Mouse (Mus musculus) midbrain, embryonic 13.5 days (tissue): ENCODE results near the gene Ppp1r3c. TPM values are rescaled to one million over a fixed set of nuclear protein-coding genes. Genes with fewer than 3 reads are reported as not detected.
"Not testable (repeated sequence)": the region's sequence is repeated elsewhere in the genome, so short reads cannot be mapped to it uniquely, and the experiment has no call there.

ENCODE experiments used
- ATAC-seq: fragments of 200-750 bp; cut with Nextera tagmentation; 2 replicates; pipeline ENCODE4 v1.8.0; 2017; ENCODE audit warnings: mild to moderate bottlenecking, moderate TSS enrichment, moderate library complexity
- H3K27ac ChIP-seq: fragments of 300-500 bp; sonication (generic); 2 replicates; pipeline ENCODE4 v1.5.1; 2015; ENCODE audit warnings: inconsistent platforms, mild to moderate bottlenecking, moderate library complexity
- H3K27me3 ChIP-seq: fragments of 300-500 bp; sonication (generic); 2 replicates; pipeline ENCODE4 v1.6.1; 2015; ENCODE audit warnings: mild to moderate bottlenecking, inconsistent platforms
- H3K36me3 ChIP-seq: fragments of 300-500 bp; sonication (generic); 2 replicates; pipeline ENCODE4 v1.6.1; 2015; ENCODE audit warnings: mild to moderate bottlenecking, inconsistent platforms
- H3K4me1 ChIP-seq: fragments of 300-500 bp; sonication (generic); replicated peaks from 2 replicates; pipeline ENCODE4 v1.6.1; 2015; ENCODE audit warnings: inconsistent platforms
- H3K4me2 ChIP-seq: fragments of 300-500 bp; sonication (generic); replicated peaks from 2 replicates; pipeline ENCODE4 v1.6.1; 2015; ENCODE audit warnings: moderate library complexity, mild to moderate bottlenecking, inconsistent platforms
- H3K4me3 ChIP-seq: fragments of 300-500 bp; sonication (generic); replicated peaks from 2 replicates; pipeline ENCODE4 v1.5.1; 2015; ENCODE audit warnings: mild to moderate bottlenecking, inconsistent platforms
- H3K9ac ChIP-seq: fragments of 300-500 bp; sonication (generic); replicated peaks from 2 replicates; pipeline ENCODE4 v1.6.1; 2015; ENCODE audit warnings: mild to moderate bottlenecking, inconsistent platforms
- H3K9me3 ChIP-seq: fragments of 300-500 bp; sonication (generic); 2 replicates; pipeline ENCODE4 v1.6.1; 2016; ENCODE audit warnings: mild to moderate bottlenecking, inconsistent platforms
- WGBS: fragments of 180-500 bp; shearing (Covaris S2); methylation state at CpG from one replicate; pipeline ENCODE4 v1.1.7; 2015; 5-methylcytosine and 5-hydroxymethylcytosine counted together
- polyA plus RNA-seq: library from polyadenylated mRNA; unstranded; fragments of >200 nt; fragmentation: Nextera tagmentation; extraction: Ambion mirVana; gene quantifications from 2 replicates; pipeline ENCODE4 v1.2.1, GENCODE M21; 2015

Gene Ppp1r3c
- polyA plus RNA-seq, 1 experiment from 2014 or later: 7.1 TPM

DNA sequence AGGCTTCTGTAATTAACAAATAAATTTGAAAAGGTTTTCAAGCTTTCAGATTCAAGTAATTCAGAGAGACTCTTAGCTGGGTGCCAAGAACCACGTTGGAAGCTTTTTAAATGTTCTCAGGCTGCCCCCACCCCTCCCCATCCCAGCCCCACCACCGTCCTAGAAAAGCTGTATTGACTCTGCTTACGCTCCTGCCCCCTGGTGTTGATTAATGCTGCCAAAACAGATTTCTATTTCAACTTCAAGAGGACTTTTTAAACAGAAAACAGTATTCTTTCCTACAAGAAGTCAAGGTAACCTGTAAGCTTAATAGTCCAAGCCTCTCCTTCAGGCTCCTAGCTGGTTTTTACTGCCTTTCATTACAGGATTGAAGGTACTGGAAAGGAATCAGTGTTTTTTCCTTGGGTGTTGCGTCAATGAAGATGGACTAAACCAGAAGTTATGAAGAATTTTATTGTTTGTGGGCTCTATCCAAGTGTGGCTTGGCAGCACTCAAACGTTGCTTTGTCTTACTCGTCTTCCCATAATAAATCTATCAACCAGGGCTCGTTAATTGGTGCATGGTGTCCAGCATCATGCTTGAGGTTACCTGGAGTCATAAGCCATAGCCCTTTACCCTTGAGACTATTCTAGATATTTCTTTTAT lies 3.2 kb upstream of the Ppp1r3c start:
- Histone ChIP-seq H3K9me3 (no peaks in the 10 kb centered on the region), H3K27ac (no peak overlapping the region), H3K4me2 (no peak overlapping the region), H3K36me3 (no peaks in the 10 kb centered on the region), H3K9ac (no peak overlapping the region), H3K27me3 (peaks cover 6% of the 10 kb centered on the region; the same call in 1 of the 2 replicates), H3K4me3 (no peak overlapping the region), H3K4me1 (peaks cover 9% of the 10 kb centered on the region)
- no peak for ATAC-seq
- WGBS: 64% methylated on average over 7 of the region's 7 CpGs

DNA sequence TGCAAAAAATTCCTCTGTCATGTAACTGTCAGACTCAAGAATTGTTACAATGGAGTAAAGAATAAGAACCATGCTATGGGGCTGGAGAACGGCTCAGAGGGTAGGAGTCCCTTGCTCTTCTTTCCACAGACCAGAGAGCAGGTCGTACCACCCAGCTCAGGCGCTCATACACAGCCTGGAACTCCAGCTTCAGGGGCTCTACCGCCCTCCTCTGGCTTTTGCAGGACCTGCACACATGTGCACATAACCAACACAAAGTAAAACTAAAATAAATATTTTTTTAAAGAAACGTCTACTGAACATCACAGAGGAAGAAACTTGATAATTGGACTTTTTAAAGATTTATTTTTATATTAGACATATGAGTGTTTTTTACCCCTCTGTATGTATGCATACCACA lies 1.6 kb upstream of the Ppp1r3c start:
- H3K36me3 ChIP-seq: no peaks in the 10 kb centered on the region
- no peak overlapping the region for H3K27ac ChIP-seq
- no peak overlapping the region for H3K4me3 ChIP-seq
- peaks cover 9% of the 10 kb centered on the region for H3K4me1 ChIP-seq
- H3K4me2 ChIP-seq: no peak overlapping the region
- 79% methylated on average over 5 of the region's 5 CpGs for WGBS
- peaks cover 6% of the 10 kb centered on the region; the same call in 1 of the 2 replicates for H3K27me3 ChIP-seq
- H3K9ac ChIP-seq: no peak overlapping the region
- no peak for ATAC-seq
- no peaks in the 10 kb centered on the region for H3K9me3 ChIP-seq

DNA sequence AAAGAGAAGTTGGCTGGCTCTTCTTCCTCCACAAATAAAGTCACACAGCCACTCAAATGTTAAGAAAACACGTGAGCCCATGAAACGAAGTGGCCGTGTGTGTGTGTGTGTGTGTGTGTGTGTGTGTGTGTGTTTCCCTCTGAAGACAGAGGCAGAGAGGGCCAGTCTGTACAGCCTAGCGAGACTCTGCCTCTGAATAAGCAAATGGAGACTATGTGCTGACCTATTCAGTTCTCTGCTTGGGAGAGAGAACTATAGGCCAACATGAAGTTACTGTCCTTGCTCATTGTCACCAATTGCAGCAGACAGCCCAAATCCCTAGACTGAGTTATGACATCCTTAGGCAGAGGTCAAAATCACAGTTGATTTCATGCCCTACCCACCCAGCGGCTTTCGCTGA lies 634 bp upstream of the Ppp1r3c start:
- Histone ChIP-seq H3K4me2 (peak overlapping the region; percentile 77), H3K9me3 (no peaks in the 10 kb centered on the region), H3K27ac (no peak overlapping the region), H3K4me3 (peak overlapping the region; percentile 53), H3K36me3 (0 out of 2 replicates have a peak, but pooled peaks cover 3% of the 10 kb centered on the region), H3K9ac (peak overlapping the region; percentile 69), H3K4me1 (peaks cover 9% of the 10 kb centered on the region), H3K27me3 (peaks cover 6% of the 10 kb centered on the region; the same call in 1 of the 2 replicates)
- peak; percentile 66 for ATAC-seq
- WGBS: 46% methylated on average over 6 of the region's 6 CpGs

DNA sequence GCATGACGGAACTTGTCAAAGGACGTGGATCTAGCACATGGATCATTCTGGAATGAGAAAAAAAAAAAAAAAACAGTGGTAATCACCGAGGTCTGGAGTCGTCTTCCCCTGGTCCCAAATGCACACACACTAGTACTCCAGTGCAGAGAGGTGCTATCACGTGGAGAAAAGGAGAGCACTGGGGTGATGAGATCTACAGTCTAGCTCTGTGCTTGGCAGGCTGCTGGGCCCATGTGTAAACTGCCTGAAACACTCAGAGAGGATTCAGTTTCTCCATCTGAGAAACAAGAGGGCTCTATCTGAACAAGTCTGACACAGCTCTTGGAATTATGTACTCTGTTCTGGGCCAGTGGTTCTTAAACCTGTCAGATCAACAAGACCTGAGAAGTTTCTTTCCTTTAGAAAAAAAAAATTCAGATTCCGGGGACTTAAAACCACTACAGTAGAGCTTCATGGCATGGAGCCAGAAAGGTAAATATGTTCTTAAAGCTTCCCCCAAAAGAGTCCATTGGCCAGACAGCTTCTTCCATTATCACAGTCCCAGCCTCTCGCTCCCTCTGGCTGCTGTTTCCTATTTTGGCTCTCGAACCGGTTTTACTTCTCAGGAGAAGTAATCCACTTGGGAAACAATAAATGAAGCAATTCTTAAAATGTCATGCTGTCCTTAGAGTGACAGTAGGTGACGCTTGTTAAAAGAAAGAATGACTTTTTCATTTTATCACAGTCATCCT lies 2.0 kb downstream of the Ppp1r3c start:
- no peak overlapping the region for H3K27ac ChIP-seq
- no peak overlapping the region for H3K4me2 ChIP-seq
- H3K4me1 ChIP-seq: peaks cover 9% of the 10 kb centered on the region
- 0 out of 2 replicates have a peak, but pooled peaks cover 3% of the 10 kb centered on the region for H3K36me3 ChIP-seq
- H3K27me3 ChIP-seq: peaks cover 6% of the 10 kb centered on the region; the same call in 1 of the 2 replicates
- WGBS: 87% methylated on average over 10 of the region's 10 CpGs
- no peaks in the 10 kb centered on the region for H3K9me3 ChIP-seq
- ATAC-seq: no peak
- H3K9ac ChIP-seq: no peak overlapping the region
- H3K4me3 ChIP-seq: no peak overlapping the region

DNA sequence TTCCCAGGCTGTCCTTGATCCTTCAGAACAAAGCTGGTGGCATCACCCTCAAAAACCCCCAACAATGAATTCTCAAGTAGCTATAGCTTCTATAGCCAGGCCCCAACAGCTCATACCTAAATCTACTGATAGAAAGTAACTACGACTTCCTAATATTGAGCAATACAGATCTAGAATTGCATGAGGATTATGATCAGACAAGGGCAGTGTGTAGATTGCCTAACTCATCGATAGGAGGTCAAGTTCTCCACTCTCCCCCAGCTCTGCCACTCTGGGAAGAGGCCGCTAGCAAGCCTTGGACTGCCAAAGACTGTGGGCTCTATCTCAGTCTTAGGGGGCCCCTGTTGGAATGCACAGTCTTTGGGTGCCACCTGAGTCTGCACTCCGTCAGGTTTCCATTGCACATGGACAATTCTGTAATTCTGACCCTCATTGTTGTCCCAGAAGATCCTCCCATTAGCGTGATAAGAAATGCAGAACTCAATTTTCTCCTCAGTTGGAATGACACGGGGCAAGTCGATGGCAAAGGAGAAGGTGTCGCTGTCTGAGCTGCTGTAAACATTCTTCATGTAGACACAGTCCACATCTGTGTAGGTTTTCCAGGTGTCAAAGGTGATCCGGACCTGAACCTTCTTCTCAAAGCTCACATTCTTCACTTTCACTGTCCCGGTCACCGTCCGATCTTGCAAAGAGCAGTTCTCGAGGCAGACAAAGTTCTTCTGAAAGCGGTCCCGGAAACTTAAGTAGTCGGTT lies 3.1 kb downstream of the Ppp1r3c start:
- H3K27ac ChIP-seq: no peak overlapping the region
- H3K4me1 ChIP-seq: peaks cover 9% of the 10 kb centered on the region
- no peak overlapping the region for H3K4me3 ChIP-seq
- H3K4me2 ChIP-seq: no peak overlapping the region
- no peak overlapping the region for H3K9ac ChIP-seq
- 0 out of 2 replicates have a peak, but pooled peaks cover 3% of the 10 kb centered on the region for H3K36me3 ChIP-seq
- peaks cover 6% of the 10 kb centered on the region; the same call in 1 of the 2 replicates for H3K27me3 ChIP-seq
- H3K9me3 ChIP-seq: no peaks in the 10 kb centered on the region
- no peak for ATAC-seq
- 95% methylated on average over 16 of the region's 16 CpGs for WGBS

DNA sequence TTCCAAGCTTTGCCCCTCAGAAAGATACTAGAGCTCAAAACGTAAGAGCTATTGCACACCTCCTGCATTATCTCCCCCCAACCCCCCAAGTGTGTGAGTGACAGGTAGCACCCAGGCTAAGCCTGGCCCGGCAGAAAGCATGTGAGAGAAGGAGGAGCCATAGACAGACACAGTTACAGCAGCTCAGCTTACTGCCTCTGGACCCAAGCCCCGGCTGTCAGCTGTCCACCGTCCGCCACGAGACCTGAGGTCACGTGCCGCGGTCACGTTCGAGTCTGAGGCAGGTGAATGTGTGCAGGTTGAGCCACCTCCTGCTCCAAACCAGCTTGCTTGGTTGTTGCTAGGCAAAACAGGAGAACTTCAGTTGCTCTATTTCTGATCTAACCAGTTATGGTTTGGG lies 5.1 kb downstream of the Ppp1r3c start:
- no peak for ATAC-seq
- WGBS: 89% methylated on average over 11 of the region's 11 CpGs
- H3K27ac ChIP-seq: no peak overlapping the region
- peaks cover 4% of the 10 kb centered on the region; the same call in 1 of the 2 replicates for H3K4me1 ChIP-seq
- no peaks in the 10 kb centered on the region for H3K9me3 ChIP-seq
- H3K27me3 ChIP-seq: peaks cover 6% of the 10 kb centered on the region; the same call in 1 of the 2 replicates
- H3K36me3 ChIP-seq: 0 out of 2 replicates have a peak, but pooled peaks cover 3% of the 10 kb centered on the region
- no peak overlapping the region for H3K4me3 ChIP-seq
- H3K4me2 ChIP-seq: no peak overlapping the region
- H3K9ac ChIP-seq: no peak overlapping the region

DNA sequence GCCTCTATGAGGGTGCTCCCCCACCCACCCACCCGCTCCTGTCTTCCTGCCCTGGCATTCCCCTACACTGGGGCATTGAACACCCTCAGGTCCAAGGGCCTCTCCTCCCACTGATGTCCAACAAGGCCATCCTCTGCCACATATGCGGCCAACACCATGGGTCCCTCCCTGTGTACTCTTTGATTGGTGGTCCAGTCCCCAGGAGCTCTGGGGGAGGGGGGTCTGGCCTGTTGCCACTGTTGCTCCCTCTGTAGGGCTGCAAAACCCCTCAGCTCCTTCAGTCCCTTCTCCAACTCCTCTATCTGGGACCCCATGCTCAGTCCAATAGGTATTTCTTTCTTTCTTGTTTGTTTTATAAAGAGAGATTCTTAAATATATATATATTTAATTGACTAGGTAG lies 6.0 kb downstream of the Ppp1r3c start:
- not testable (repeated sequence) for H3K4me3 ChIP-seq, H3K9ac ChIP-seq, H3K27ac ChIP-seq, H3K4me2 ChIP-seq, H3K9me3 ChIP-seq, H3K4me1 ChIP-seq, H3K27me3 ChIP-seq, H3K36me3 ChIP-seq, ATAC-seq
- WGBS: 72% methylated on average over 2 of the region's 2 CpGs

DNA sequence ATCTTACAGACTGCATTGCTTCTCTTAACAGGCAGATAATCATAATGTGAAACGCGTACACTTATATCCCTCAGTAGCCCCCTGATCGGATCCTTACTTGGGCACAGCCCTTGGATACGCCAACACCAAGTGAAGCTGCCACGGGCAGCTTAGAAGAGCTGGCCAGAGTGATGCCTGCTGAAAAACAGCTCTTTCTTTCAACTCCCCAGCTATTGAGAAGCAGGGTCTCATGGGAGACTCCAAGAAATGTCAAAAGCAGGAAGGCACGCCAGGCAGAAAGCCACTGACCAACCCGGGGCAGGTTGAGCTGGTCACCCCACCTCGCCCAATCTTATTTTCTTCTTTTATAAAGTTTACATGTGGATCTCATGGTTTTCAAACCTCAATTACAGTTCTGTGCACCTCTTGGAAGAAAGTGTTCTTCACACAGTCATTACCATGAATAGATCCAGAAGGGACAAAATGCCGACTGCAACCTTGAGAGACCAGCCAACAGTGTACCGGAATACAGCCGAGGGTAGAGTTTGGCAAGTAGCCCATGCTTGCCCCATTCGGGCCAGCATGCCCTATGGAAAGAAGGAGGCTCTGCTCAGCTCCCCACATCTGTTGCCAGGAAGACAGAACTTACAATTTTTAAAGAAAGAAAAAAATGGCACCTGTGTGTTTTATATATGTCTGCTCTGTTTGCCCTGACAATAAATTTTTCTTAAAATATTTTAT lies 7.6 kb downstream of the Ppp1r3c start:
- H3K36me3 ChIP-seq: 0 out of 2 replicates have a peak, but pooled peaks cover 3% of the 10 kb centered on the region
- H3K27me3 ChIP-seq: no peaks in the 10 kb centered on the region
- H3K4me3 ChIP-seq: no peak overlapping the region
- no peaks in the 10 kb centered on the region for H3K4me1 ChIP-seq
- H3K9me3 ChIP-seq: no peaks in the 10 kb centered on the region
- H3K9ac ChIP-seq: no peak overlapping the region
- ATAC-seq: no peak
- H3K27ac ChIP-seq: no peak overlapping the region
- no peak overlapping the region for H3K4me2 ChIP-seq
- WGBS: 87% methylated on average over 12 of the region's 12 CpGs

DNA sequence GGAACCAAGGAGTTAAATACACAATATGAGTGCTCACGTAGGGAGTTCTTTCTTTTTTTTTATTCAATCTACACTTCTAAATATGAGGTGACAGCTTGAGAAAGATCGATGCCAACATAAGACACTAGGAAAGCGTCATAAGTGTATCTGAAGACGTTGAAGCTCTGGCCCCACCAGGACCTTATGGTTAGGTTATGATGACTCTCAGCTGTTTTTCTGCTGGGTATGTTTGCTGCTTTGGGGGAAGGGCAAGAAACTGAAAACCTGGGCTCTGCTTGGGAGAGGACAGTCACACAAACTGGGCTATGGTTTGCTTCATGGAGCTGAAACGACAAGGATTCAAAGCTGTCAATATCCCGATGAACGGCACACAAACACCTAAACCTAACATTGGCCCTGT lies 11.5 kb downstream of the Ppp1r3c start:
- H3K9ac ChIP-seq: no peak overlapping the region
- H3K9me3 ChIP-seq: no peaks in the 10 kb centered on the region
- H3K27ac ChIP-seq: no peak overlapping the region
- H3K4me2 ChIP-seq: no peak overlapping the region
- no peak overlapping the region for H3K4me3 ChIP-seq
- ATAC-seq: no peak
- 92% methylated on average over 7 of the region's 7 CpGs for WGBS
- no peaks in the 10 kb centered on the region for H3K4me1 ChIP-seq
- no peaks in the 10 kb centered on the region for H3K36me3 ChIP-seq
- no peaks in the 10 kb centered on the region for H3K27me3 ChIP-seq

DNA sequence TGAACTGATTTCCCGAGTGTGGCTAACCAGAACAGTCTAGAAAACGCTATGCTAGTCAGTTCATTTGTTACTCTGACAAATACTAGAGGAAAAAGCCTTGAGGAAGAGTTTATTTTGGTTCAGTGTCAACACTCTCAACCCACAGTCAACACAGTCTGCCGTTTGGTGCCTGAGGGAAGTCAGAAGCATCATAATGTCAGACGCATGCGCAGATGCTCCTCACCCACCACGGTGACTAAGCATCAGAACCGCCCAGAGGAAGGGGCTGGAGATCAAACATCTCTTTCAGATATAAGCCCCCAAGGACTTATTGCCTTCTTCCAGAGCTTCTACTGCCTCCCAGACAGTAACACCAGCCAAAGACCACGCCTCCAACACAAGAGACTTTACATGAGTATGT lies 15.3 kb downstream of the Ppp1r3c start:
- Histone ChIP-seq H3K36me3 (no peaks in the 10 kb centered on the region), H3K4me3 (no peak overlapping the region), H3K27me3 (no peaks in the 10 kb centered on the region), H3K4me2 (no peak overlapping the region), H3K27ac (no peak overlapping the region), H3K9me3 (no peaks in the 10 kb centered on the region), H3K4me1 (no peaks in the 10 kb centered on the region), H3K9ac (no peak overlapping the region)
- ATAC-seq: no peak
- WGBS: 84% methylated on average over 8 of the region's 8 CpGs

DNA sequence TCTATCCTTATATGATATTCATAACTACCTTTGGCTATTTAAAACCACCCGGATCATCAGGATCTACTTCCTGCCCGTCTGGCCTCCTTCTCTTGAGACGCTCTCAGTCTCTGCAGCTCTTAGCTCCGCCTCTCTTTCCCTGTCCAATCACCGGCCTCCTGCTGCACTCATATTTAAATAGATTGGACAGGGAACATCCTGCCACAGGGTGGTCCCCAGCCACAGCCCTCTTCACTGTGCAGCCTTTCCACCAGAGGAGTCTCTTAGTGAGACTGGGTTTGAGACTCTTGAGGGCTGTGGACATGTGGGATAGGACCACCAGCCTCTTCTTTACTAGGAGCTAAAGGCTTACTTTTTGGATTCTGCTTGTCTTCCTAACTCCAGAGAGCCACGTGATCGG lies 20.2 kb downstream of the Ppp1r3c start:
- no peak overlapping the region for H3K9ac ChIP-seq
- H3K9me3 ChIP-seq: no peaks in the 10 kb centered on the region
- no peak overlapping the region for H3K27ac ChIP-seq
- H3K36me3 ChIP-seq: no peaks in the 10 kb centered on the region
- H3K4me1 ChIP-seq: no peaks in the 10 kb centered on the region
- no peak overlapping the region for H3K4me2 ChIP-seq
- no peaks in the 10 kb centered on the region for H3K27me3 ChIP-seq
- no peak for ATAC-seq
- H3K4me3 ChIP-seq: no peak overlapping the region
- WGBS: 64% methylated on average over 7 of the region's 7 CpGs
